Mouse (Mus musculus): ENCODE data around the gene Snd1.

Gene Snd1

GRCm38 (mm10) chr6:28474839-28475238, at the start of gene Snd1:
TSS of gene Snd1 (plus strand) at chr6:28475139.
- DNase-seq (ENCODE audit: low spot score in 2 of 2), result no peak

- no peak for DNase-seq (ENCODE audit: low spot score in 2 of 2)
Observed at GRCm38 (mm10) chr6:28427096-28427839, 47.7 kb upstream of the Snd1 start, which contains the start of gene Fscn3. TSS of gene Fscn3 (plus strand) at chr6:28427789.

GRCm38 (mm10) chr6:28428290-28428689, 46.6 kb upstream of the Snd1 start, which contains the start of gene Gcc1:
TSS of gene Gcc1 (minus strand) at chr6:28428390.
- DNase-seq (ENCODE audit: low spot score in 2 of 2), result no peak

- DNase-seq (ENCODE audit: low spot score in 2 of 2), result no peak
Observed at GRCm38 (mm10) chr6:28429870-28430269, 45.1 kb upstream of the Snd1 start.

- no peak for DNase-seq (ENCODE audit: low spot score in 2 of 2)
Observed at GRCm38 (mm10) chr6:28430795-28431537, 44.0 kb upstream of the Snd1 start.

GRCm38 (mm10) chr6:28431538-28431855, 43.4 kb upstream of the Snd1 start:
- DNase-seq (ENCODE audit: low spot score in 2 of 2), result no peak

GRCm38 (mm10) chr6:28447937-28448336, 27.0 kb upstream of the Snd1 start:
- DNase-seq (ENCODE audit: low spot score in 2 of 2), result no peak

GRCm38 (mm10) chr6:28449253-28449652, 25.7 kb upstream of the Snd1 start, which contains the start of gene Pax4:
TSS of gene Pax4 (minus strand) at chr6:28449353.
- DNase-seq (ENCODE audit: low spot score in 2 of 2), result no peak

GRCm38 (mm10) chr6:28450481-28450880, 24.5 kb upstream of the Snd1 start:
- DNase-seq (ENCODE audit: low spot score in 2 of 2), result no peak

- DNase-seq (ENCODE audit: low spot score in 2 of 2), result no peak
Observed at GRCm38 (mm10) chr6:28450977-28451376, 24.0 kb upstream of the Snd1 start.

GRCm38 (mm10) chr6:28459221-28459668, 15.7 kb upstream of the Snd1 start:
- no peak for DNase-seq (ENCODE audit: low spot score in 2 of 2)

- peak; percentile 35 to 68 for DNase-seq (ENCODE audit: low spot score in 2 of 2)
Observed at GRCm38 (mm10) chr6:28460534-28460933, 14.4 kb upstream of the Snd1 start.

- no peak for DNase-seq (ENCODE audit: low spot score in 2 of 2)
Observed at GRCm38 (mm10) chr6:28464630-28465029, 10.3 kb upstream of the Snd1 start.

GRCm38 (mm10) chr6:28470017-28470602, 4.8 kb upstream of the Snd1 start:
- no peak for DNase-seq (ENCODE audit: low spot score in 2 of 2)

GRCm38 (mm10) chr6:28470621-28471020, 4.3 kb upstream of the Snd1 start:
- DNase-seq (ENCODE audit: low spot score in 2 of 2), result no peak

- DNase-seq (ENCODE audit: low spot score in 2 of 2), result no peak
Observed at GRCm38 (mm10) chr6:28471284-28472035, 3.5 kb upstream of the Snd1 start.

GRCm38 (mm10) chr6:28474211-28474610, 728 bp upstream of the Snd1 start:
- no peak for DNase-seq (ENCODE audit: low spot score in 2 of 2)

GRCm38 (mm10) chr6:28479865-28480751, 5.2 kb downstream of the Snd1 start:
- peak; percentile 89 to 98 for DNase-seq (ENCODE audit: low spot score in 2 of 2)

GRCm38 (mm10) chr6:28480752-28481492, 6.0 kb downstream of the Snd1 start:
- DNase-seq (ENCODE audit: low spot score in 2 of 2), result no peak

GRCm38 (mm10) chr6:28482711-28483315, 7.9 kb downstream of the Snd1 start:
- DNase-seq (ENCODE audit: low spot score in 2 of 2), result no peak
